Mouse (Mus musculus) hindbrain, embryonic 13.5 days (tissue): ENCODE measurements around the gene Ube2n. TPM values are rescaled to one million over a fixed set of nuclear protein-coding genes. Genes with fewer than 3 reads are reported as not detected.
"Not testable (repeated sequence)": the region's sequence is repeated elsewhere in the genome, so short reads cannot be mapped to it uniquely, and the experiment has no call there.

Source experiments
- ATAC-seq: fragments of 200-750 bp; cut with Nextera tagmentation; 2 replicates; pipeline ENCODE4 v1.8.0; 2017; ENCODE audit warnings: moderate TSS enrichment; ENCODE audit not compliant: low FRiP score
- H3K27ac ChIP-seq: fragments of 300-500 bp; sonication (generic); 2 replicates; pipeline ENCODE4 v1.5.1; 2015; ENCODE audit warnings: inconsistent platforms, mild to moderate bottlenecking, moderate library complexity
- H3K27me3 ChIP-seq: fragments of 300-500 bp; sonication (generic); 2 replicates; pipeline ENCODE4 v1.6.1; 2015; ENCODE audit warnings: mild to moderate bottlenecking, inconsistent platforms
- H3K36me3 ChIP-seq: fragments of 300-500 bp; sonication (generic); 2 replicates; pipeline ENCODE4 v1.6.1; 2015; ENCODE audit warnings: mild to moderate bottlenecking, inconsistent platforms
- H3K4me1 ChIP-seq: fragments of 300-500 bp; sonication (generic); replicated peaks from 2 replicates; pipeline ENCODE4 v1.6.1; 2015; ENCODE audit warnings: inconsistent platforms
- H3K4me2 ChIP-seq: fragments of 300-500 bp; sonication (generic); 2 replicates; pipeline ENCODE4 v1.6.1; 2015; ENCODE audit warnings: inconsistent platforms, mild to moderate bottlenecking, moderate library complexity
- H3K4me3 ChIP-seq: fragments of 300-500 bp; sonication (generic); 2 replicates; pipeline ENCODE4 v1.5.1; 2015; ENCODE audit warnings: mild to moderate bottlenecking, inconsistent platforms
- H3K9ac ChIP-seq: fragments of 300-500 bp; sonication (generic); 2 replicates; pipeline ENCODE4 v1.6.1; 2015; ENCODE audit warnings: mild to moderate bottlenecking, inconsistent platforms
- H3K9me3 ChIP-seq: fragments of 300-500 bp; sonication (generic); 2 replicates; pipeline ENCODE4 v1.6.1; 2016; ENCODE audit warnings: inconsistent platforms
- WGBS: fragments of 180-500 bp; shearing (Covaris S2); methylation state at CpG from one replicate; pipeline ENCODE4 v1.1.7; 2015; 5-methylcytosine and 5-hydroxymethylcytosine counted together
- polyA plus RNA-seq: library from polyadenylated mRNA; unstranded; fragments of >200 nt; fragmentation: Nextera tagmentation; extraction: Ambion mirVana; gene quantifications from 2 replicates; pipeline ENCODE4 v1.2.1, GENCODE M21; 2015

Ube2n gene
- polyA plus RNA-seq, 1 experiment from 2014 or later, result 411 TPM

DNA sequence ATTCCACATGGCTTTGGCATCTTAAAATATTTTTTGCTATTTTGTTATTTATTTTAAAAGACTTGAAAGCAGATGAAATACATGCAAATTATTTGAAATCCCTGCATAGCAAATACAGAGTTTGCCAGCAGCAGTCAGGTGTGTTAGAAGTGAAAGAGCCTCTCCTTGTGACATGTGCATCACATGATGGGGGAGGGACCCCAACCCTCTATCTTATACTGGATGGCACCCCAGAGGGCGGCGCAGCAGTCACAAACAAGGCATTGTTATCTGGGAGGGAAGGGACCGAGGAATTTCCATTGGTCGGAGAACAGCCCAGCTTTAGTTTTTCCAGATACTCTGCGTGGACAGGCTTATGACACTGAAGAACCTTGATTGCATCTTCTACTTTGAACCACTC, 34.1 kb downstream of the Ube2n start:
- ATAC-seq, H3K4me1 ChIP-seq, H3K4me2 ChIP-seq, H3K9ac ChIP-seq, H3K4me3 ChIP-seq, H3K9me3 ChIP-seq, H3K27ac ChIP-seq, H3K27me3 ChIP-seq: not testable (repeated sequence)
- 66% methylated on average over 5 of the region's 5 CpGs for WGBS
- H3K36me3 ChIP-seq, result peaks cover 39% of the 10 kb centered on the region

GRCm38 (mm10) chr10:95550506-95550905, 35.6 kb downstream of the Ube2n start:
- 75% methylated on average over 1 of the region's 1 CpGs for WGBS
- Histone ChIP-seq H3K9me3 (no peaks in the 10 kb centered on the region), H3K4me1 (peaks cover 8% of the 10 kb centered on the region; the same call in 1 of the 2 replicates)

GRCm38 (mm10) chr10:95551752-95552151, 36.8 kb downstream of the Ube2n start:
- Histone ChIP-seq H3K36me3 (peaks cover 27% of the 10 kb centered on the region), H3K4me3 (no peak overlapping the region), H3K9ac (peak overlapping the region; percentile 29; the same call in 1 of the 2 replicates), H3K4me1 (peaks cover 8% of the 10 kb centered on the region), H3K4me2 (no peak overlapping the region), H3K27ac (peak overlapping the region; percentile 44; the same call in 1 of the 2 replicates), H3K9me3 (no peaks in the 10 kb centered on the region), H3K27me3 (no peaks in the 10 kb centered on the region)
- ATAC-seq, result no peak

More at GRCm38 (mm10) chr10:95550506-95550905, 35.6 kb downstream of the Ube2n start:
- Histone ChIP-seq H3K9ac (no peak overlapping the region), H3K27ac (no peak overlapping the region), H3K4me2 (no peak overlapping the region), H3K4me3 (no peak overlapping the region), H3K36me3 (peaks cover 38% of the 10 kb centered on the region), H3K27me3 (no peaks in the 10 kb centered on the region)
- no peak for ATAC-seq

GRCm38 (mm10) chr10:95552326-95552725, 37.4 kb downstream of the Ube2n start:
- Histone ChIP-seq H3K27ac (peak overlapping the region; percentile 44; the same call in 1 of the 2 replicates), H3K27me3 (no peaks in the 10 kb centered on the region), H3K4me2 (no peak overlapping the region), H3K9ac (peak overlapping the region; percentile 29; the same call in 1 of the 2 replicates), H3K4me1 (peaks cover 8% of the 10 kb centered on the region), H3K36me3 (peaks cover 23% of the 10 kb centered on the region), H3K4me3 (no peak overlapping the region), H3K9me3 (no peaks in the 10 kb centered on the region)
- ATAC-seq, result no peak
- WGBS, result 60% methylated on average over 3 of the region's 3 CpGs

GRCm38 (mm10) chr10:95555866-95556265, 40.9 kb downstream of the Ube2n start:
- 79% methylated on average over 11 of the region's 11 CpGs for WGBS

GRCm38 (mm10) chr10:95557337-95557828, 42.4 kb downstream of the Ube2n start:
- Histone ChIP-seq H3K27me3 (no peaks in the 10 kb centered on the region), H3K9ac (no peak overlapping the region), H3K27ac (no peak overlapping the region), H3K4me2 (no peak overlapping the region), H3K4me1 (peaks cover 31% of the 10 kb centered on the region), H3K9me3 (no peaks in the 10 kb centered on the region), H3K36me3 (no peaks in the 10 kb centered on the region; the same call in 1 of the 2 replicates), H3K4me3 (no peak overlapping the region)
- WGBS, result 81% methylated on average over 5 of the region's 5 CpGs
- ATAC-seq, result no peak

More at GRCm38 (mm10) chr10:95555866-95556265, 40.9 kb downstream of the Ube2n start:
- H3K4me1 ChIP-seq, result peaks cover 25% of the 10 kb centered on the region
- H3K4me2 ChIP-seq, result no peak overlapping the region
- H3K9me3 ChIP-seq, result no peaks in the 10 kb centered on the region
- H3K9ac ChIP-seq, result no peak overlapping the region
- H3K27ac ChIP-seq, result no peak overlapping the region
- no peak for ATAC-seq
- no peak overlapping the region for H3K4me3 ChIP-seq
- H3K36me3 ChIP-seq, result no peaks in the 10 kb centered on the region; the same call in 1 of the 2 replicates
- H3K27me3 ChIP-seq, result no peaks in the 10 kb centered on the region

DNA sequence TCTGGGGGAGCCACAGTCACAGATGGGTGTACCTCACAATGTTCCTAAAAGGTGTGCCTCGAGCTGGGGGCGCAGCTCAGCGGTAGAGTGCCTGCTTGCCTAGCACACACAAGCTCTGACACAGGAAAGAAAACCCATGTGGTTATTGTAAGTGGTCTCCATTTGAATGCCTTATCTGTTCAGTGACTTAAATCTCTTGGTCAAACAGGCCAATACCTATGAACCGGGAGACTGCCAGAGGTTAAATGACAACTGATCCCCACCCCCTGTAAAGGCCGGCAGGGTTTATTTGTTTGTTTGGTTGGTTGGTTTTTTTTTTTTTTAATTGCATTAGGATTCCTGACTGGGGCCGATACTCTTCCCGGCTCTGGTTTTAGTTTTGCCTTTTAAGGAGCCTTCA, 44.5 kb downstream of the Ube2n start:
- no peaks in the 10 kb centered on the region for H3K27me3 ChIP-seq
- 91% methylated on average over 7 of the region's 7 CpGs for WGBS
- no peak for ATAC-seq
- peaks cover 37% of the 10 kb centered on the region for H3K4me1 ChIP-seq
- 0 out of 2 replicates have a peak overlapping the region, but pooled peaks have one; percentile 5 for H3K27ac ChIP-seq
- H3K9me3 ChIP-seq, result no peaks in the 10 kb centered on the region
- no peaks in the 10 kb centered on the region; the same call in 1 of the 2 replicates for H3K36me3 ChIP-seq
- H3K4me2 ChIP-seq, result no peak overlapping the region
- H3K9ac ChIP-seq, result 0 out of 2 replicates have a peak overlapping the region, but pooled peaks have one; percentile 8
- no peak overlapping the region for H3K4me3 ChIP-seq

- Histone ChIP-seq H3K4me2 (peak overlapping the region; percentile 34), H3K27ac (no peak overlapping the region), H3K27me3 (no peaks in the 10 kb centered on the region), H3K4me1 (peaks cover 44% of the 10 kb centered on the region), H3K9me3 (no peaks in the 10 kb centered on the region), H3K9ac (no peak overlapping the region), H3K36me3 (no peaks in the 10 kb centered on the region; the same call in 1 of the 2 replicates), H3K4me3 (peak overlapping the region; percentile 8; the same call in 1 of the 2 replicates)
- 85% methylated on average over 9 of the region's 9 CpGs for WGBS
- no peak for ATAC-seq
These were observed 45.5 kb downstream of the Ube2n start for GRCm38 (mm10) chr10:95560394-95560983.

GRCm38 (mm10) chr10:95561616-95562015, 46.7 kb downstream of the Ube2n start:
- H3K4me1 ChIP-seq, result peaks cover 46% of the 10 kb centered on the region
- 56% methylated on average over 7 of the region's 7 CpGs for WGBS
- no peaks in the 10 kb centered on the region for H3K9me3 ChIP-seq

GRCm38 (mm10) chr10:95562395-95562794, 47.5 kb downstream of the Ube2n start:
- Histone ChIP-seq H3K27ac (no peak overlapping the region), H3K9ac (peak overlapping the region; percentile 94), H3K4me3 (peak overlapping the region; percentile 90), H3K36me3 (no peaks in the 10 kb centered on the region; the same call in 1 of the 2 replicates), H3K9me3 (no peaks in the 10 kb centered on the region), H3K27me3 (no peaks in the 10 kb centered on the region), H3K4me2 (peak overlapping the region; percentile 88), H3K4me1 (peaks cover 46% of the 10 kb centered on the region)
- WGBS, result 16% methylated on average over 8 of the region's 8 CpGs
- ATAC-seq, result no peak

More at GRCm38 (mm10) chr10:95561616-95562015, 46.7 kb downstream of the Ube2n start:
- Histone ChIP-seq H3K4me3 (peak overlapping the region; percentile 90), H3K27me3 (no peaks in the 10 kb centered on the region), H3K4me2 (peak overlapping the region; percentile 88), H3K27ac (no peak overlapping the region), H3K9ac (peak overlapping the region; percentile 94), H3K36me3 (no peaks in the 10 kb centered on the region; the same call in 1 of the 2 replicates)
- ATAC-seq, result no peak

- peak overlapping the region; percentile 95 for H3K27ac ChIP-seq
- under 1% methylated on average over 54 of the region's 65 CpGs for WGBS
- peak overlapping the region; percentile 90 for H3K4me3 ChIP-seq
- peak; percentile 75 for ATAC-seq
- peaks cover 46% of the 10 kb centered on the region for H3K4me1 ChIP-seq
- H3K36me3 ChIP-seq, result no peaks in the 10 kb centered on the region
- H3K4me2 ChIP-seq, result peak overlapping the region; percentile 88
- H3K9ac ChIP-seq, result peak overlapping the region; percentile 94
- H3K9me3 ChIP-seq, result no peaks in the 10 kb centered on the region
- H3K27me3 ChIP-seq, result no peaks in the 10 kb centered on the region
These were observed 48.2 kb downstream of the Ube2n start for GRCm38 (mm10) chr10:95562859-95563841.
